Mouse (Mus musculus) lung, postnatal 0 days (tissue): Measurements from ENCODE around the gene Fbxw4. TPM values are rescaled to one million over a fixed set of nuclear protein-coding genes. Genes with fewer than 3 reads are reported as not detected.
A peak's percentile ranks its signal among the peaks of the same experiment; 100 is the strongest.

Source experiments
- ATAC-seq: fragments of 200-750 bp; cut with Nextera tagmentation; 2 replicates; pipeline ENCODE4 v1.8.0; 2017; ENCODE audit warnings: moderate library complexity
- DNase-seq: peaks from one replicate; pipeline ENCODE4 v3.0.0-alpha.2; 2016; ENCODE audit warnings: low spot score
- H3K27ac ChIP-seq: fragments of 300-500 bp; sonication (generic); 2 replicates; pipeline ENCODE4 v1.5.1; 2014; ENCODE audit warnings: antibody characterized with exemption, mild to moderate bottlenecking, low read length, mixed read lengths
- H3K27me3 ChIP-seq: fragments of 300-500 bp; sonication (generic); replicated peaks from 2 replicates; pipeline ENCODE4 v1.6.1; 2014; ENCODE audit warnings: low read length, mixed read lengths; ENCODE audit not compliant: insufficient read depth
- H3K36me3 ChIP-seq: fragments of 300-500 bp; sonication (generic); 2 replicates; pipeline ENCODE4 v1.6.1; 2014; ENCODE audit warnings: low read length, mixed read lengths; ENCODE audit not compliant: insufficient read depth
- H3K4me1 ChIP-seq: fragments of 300-500 bp; sonication (generic); 2 replicates; pipeline ENCODE4 v1.6.1; 2014; ENCODE audit warnings: antibody characterized with exemption, low read depth, low read length, mixed read lengths; ENCODE audit not compliant: insufficient read depth
- H3K4me2 ChIP-seq: fragments of 300-500 bp; sonication (generic); replicated peaks from 2 replicates; pipeline ENCODE4 v1.6.1; 2014; ENCODE audit warnings: low read depth, mild to moderate bottlenecking, low read length, moderate library complexity, mixed read lengths
- H3K4me3 ChIP-seq: fragments of 300-500 bp; sonication (generic); 2 replicates; pipeline ENCODE4 v1.5.1; 2014; ENCODE audit warnings: low read depth, low read length
- H3K9ac ChIP-seq: fragments of 300-500 bp; sonication (generic); replicated peaks from 2 replicates; pipeline ENCODE4 v1.6.1; 2014; ENCODE audit warnings: low read depth, mild to moderate bottlenecking
- H3K9me3 ChIP-seq: fragments of 300-500 bp; sonication (generic); 2 replicates; pipeline ENCODE4 v1.6.1; 2016; ENCODE audit warnings: low read length, mixed read lengths
- CTCF ChIP-seq: IDR thresholded peaks from 2 replicates; pipeline ENCODE4 v1.5.1; 2016; ENCODE audit warnings: antibody characterized with exemption, mild to moderate bottlenecking
- EP300 ChIP-seq: IDR thresholded peaks from 2 replicates; pipeline ENCODE4 v1.6.1; 2016; ENCODE audit warnings: antibody characterized with exemption, mild to moderate bottlenecking, control low read depth
- WGBS: fragments of 180-500 bp; shearing (Covaris S2); extraction: QIAGEN DNeasy Blood & Tissue Kit; methylation state at CpG from one replicate; pipeline ENCODE4 v1.1.7; 2014; 5-methylcytosine and 5-hydroxymethylcytosine counted together
- polyA plus RNA-seq: library from polyadenylated mRNA; unstranded; fragments of >200 nt; fragmentation: Nextera tagmentation; extraction: Ambion mirVana; gene quantifications from 2 replicates; pipeline ENCODE4 v1.2.1, GENCODE M21; 2015

Gene Fbxw4
- polyA plus RNA-seq, 1 experiment from 2014 or later: 2.9 TPM

DNA sequence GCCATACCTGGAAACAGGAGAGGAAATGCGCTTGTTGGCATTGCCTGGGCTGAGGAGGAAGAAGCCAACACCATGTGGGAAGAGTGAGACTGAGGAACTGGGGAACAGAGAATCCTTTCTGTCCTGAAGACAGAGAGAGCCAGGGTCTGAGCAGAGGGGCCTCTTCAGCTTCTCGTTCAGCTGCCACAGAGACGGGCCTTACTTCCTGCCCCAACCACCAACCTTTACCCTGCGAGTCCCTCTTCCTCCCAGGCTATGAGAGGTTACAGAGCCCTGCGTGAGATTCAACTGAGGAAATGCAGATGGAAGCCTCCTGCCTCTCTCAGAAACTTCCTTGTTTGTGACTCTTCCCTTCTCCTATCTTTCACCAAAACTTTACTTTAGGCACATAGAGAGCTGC, 29.2 kb downstream of the Fbxw4 start:
- Histone ChIP-seq H3K4me3 (no peak overlapping the region), H3K4me2 (no peak overlapping the region), H3K27me3 (no peaks in the 10 kb centered on the region), H3K36me3 (no peaks in the 10 kb centered on the region), H3K9me3 (no peaks in the 10 kb centered on the region), H3K27ac (no peak overlapping the region), H3K9ac (no peak overlapping the region), H3K4me1 (no peaks in the 10 kb centered on the region)
- DNase-seq (no peak), ATAC-seq (no peak)
- TF ChIP-seq CTCF (no peak), EP300 (no peak)
- 37% methylated on average over 5 of the region's 5 CpGs for WGBS

DNA sequence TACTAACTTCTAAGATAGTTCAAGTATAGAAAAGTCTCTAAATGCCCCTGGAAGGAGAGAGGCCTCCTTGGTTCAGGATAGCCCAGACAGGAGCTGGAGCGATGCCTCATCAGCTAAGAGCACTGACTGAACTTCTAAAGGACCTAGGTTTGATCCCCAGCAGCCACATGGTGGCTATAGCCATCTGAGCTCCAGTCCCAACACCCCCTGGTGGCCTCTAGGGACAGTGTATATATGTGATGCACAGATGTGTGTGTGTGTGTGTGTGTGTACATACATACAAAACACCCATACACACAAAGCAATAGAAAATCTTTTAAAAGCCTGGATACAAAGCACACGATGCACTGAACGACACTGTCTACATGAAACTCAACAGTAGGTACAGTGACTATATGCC, 30.9 kb downstream of the Fbxw4 start:
- DNase-seq (no peak), ATAC-seq (no peak)
- Histone ChIP-seq H3K27me3 (no peaks in the 10 kb centered on the region), H3K27ac (no peak overlapping the region), H3K4me3 (no peak overlapping the region), H3K9ac (no peak overlapping the region), H3K9me3 (no peaks in the 10 kb centered on the region), H3K4me2 (no peak overlapping the region), H3K36me3 (no peaks in the 10 kb centered on the region), H3K4me1 (no peaks in the 10 kb centered on the region)
- WGBS: 97% methylated on average over 3 of the region's 3 CpGs
- TF ChIP-seq EP300: no peak
- peak; percentile 57 for TF ChIP-seq CTCF

DNA sequence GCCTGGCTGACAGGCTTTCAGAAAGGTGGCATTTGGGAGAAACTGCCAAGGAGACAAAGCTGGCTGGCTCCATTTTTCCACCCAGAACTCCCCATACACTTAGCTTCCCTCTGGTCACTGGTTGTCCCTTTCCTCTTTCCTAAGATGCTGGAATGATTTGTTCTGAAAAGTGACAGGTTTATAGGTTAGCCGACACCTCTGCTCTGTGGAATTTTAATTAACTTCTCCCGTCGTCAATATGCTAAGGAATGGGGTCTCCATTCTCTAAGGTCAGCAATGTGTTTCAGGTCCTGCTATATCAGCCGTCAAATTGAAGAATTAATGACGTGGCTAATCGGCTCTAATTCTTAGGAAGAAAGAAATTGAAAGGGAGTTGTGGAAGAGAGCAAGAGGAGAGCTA, 31.5 kb downstream of the Fbxw4 start:
- H3K27ac ChIP-seq: no peak overlapping the region
- H3K4me3 ChIP-seq: no peak overlapping the region
- H3K36me3 ChIP-seq: no peaks in the 10 kb centered on the region
- no peak overlapping the region for H3K9ac ChIP-seq
- DNase-seq (no peak), ATAC-seq (no peak)
- H3K4me2 ChIP-seq: no peak overlapping the region
- no peaks in the 10 kb centered on the region for H3K9me3 ChIP-seq
- no peaks in the 10 kb centered on the region for H3K27me3 ChIP-seq
- TF ChIP-seq CTCF (no peak), EP300 (no peak)
- no peaks in the 10 kb centered on the region for H3K4me1 ChIP-seq
- WGBS: 62% methylated on average over 6 of the region's 6 CpGs

DNA sequence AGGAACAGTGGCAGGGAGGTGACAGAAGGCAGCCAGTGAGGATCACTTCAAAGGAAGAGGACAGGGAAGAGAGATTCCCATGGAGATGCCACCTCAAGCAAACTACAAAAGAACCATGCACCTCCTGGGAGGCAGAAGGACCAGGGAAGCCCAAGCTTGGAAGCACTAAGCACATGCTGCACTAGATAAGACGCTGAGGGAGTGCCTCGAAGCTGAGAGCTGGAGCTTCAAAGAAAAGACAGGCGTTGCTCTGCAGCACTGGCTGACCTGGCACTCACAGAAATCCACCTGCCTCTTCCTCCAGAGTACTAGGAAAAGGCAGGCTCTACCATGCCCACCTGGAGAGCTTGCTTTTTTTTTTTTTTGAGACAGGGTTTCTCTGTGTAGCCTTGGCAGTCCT, 33.1 kb downstream of the Fbxw4 start:
- Histone ChIP-seq H3K4me2 (no peak overlapping the region), H3K27me3 (no peaks in the 10 kb centered on the region), H3K36me3 (no peaks in the 10 kb centered on the region), H3K9me3 (no peaks in the 10 kb centered on the region), H3K4me3 (no peak overlapping the region), H3K4me1 (no peaks in the 10 kb centered on the region), H3K9ac (no peak overlapping the region), H3K27ac (no peak overlapping the region)
- TF ChIP-seq EP300: no peak
- no peak for TF ChIP-seq CTCF
- ATAC-seq: no peak
- 27% methylated on average over 3 of the region's 3 CpGs for WGBS
- no peak for DNase-seq

- Histone ChIP-seq H3K4me1 (no peaks in the 10 kb centered on the region), H3K36me3 (no peaks in the 10 kb centered on the region), H3K27me3 (no peaks in the 10 kb centered on the region), H3K4me3 (no peak overlapping the region), H3K9me3 (no peaks in the 10 kb centered on the region), H3K27ac (no peak overlapping the region), H3K4me2 (no peak overlapping the region), H3K9ac (no peak overlapping the region)
- ATAC-seq: no peak
- no peak for TF ChIP-seq CTCF
- TF ChIP-seq EP300: no peak
- WGBS: 74% methylated on average over 4 of the region's 4 CpGs
- no peak for DNase-seq
Observed at GRCm38 (mm10) chr19:45623710-45624109, 36.4 kb downstream of the Fbxw4 start.

DNA sequence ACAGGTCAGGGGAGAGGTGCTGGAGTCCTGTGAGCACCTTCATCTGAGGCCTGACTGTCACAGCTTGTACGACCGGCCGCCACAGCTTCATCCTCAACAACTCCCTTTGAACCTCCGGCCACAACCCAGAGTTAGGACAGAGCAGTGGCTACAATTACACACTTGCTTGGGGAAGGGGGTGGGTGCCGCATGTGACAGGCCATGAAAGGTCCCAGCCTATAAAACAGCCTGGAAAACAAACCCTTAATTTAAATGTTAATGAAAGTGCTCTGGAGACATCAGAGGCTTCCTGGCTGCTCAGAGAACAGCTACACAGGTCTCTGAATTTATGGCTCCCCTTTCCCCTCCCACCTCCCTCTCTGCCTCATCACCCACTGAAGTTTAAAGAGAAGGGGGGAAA, 38.0 kb downstream of the Fbxw4 start:
- H3K27me3 ChIP-seq: no peaks in the 10 kb centered on the region
- H3K4me1 ChIP-seq: no peaks in the 10 kb centered on the region; the same call in 1 of the 2 replicates
- H3K4me3 ChIP-seq: no peak overlapping the region
- H3K27ac ChIP-seq: no peak overlapping the region
- no peaks in the 10 kb centered on the region for H3K9me3 ChIP-seq
- WGBS: 77% methylated on average over 5 of the region's 5 CpGs
- TF ChIP-seq EP300: no peak
- TF ChIP-seq CTCF: no peak
- no peak overlapping the region for H3K9ac ChIP-seq
- no peak overlapping the region for H3K4me2 ChIP-seq
- ATAC-seq (no peak), DNase-seq (no peak)
- no peaks in the 10 kb centered on the region for H3K36me3 ChIP-seq

- 67% methylated on average over 7 of the region's 7 CpGs for WGBS
- no peak overlapping the region for H3K9ac ChIP-seq
- no peak for ATAC-seq
- H3K27ac ChIP-seq: no peak overlapping the region
- DNase-seq: no peak
- H3K36me3 ChIP-seq: no peaks in the 10 kb centered on the region
- TF ChIP-seq CTCF: no peak
- TF ChIP-seq EP300: no peak
- no peaks in the 10 kb centered on the region for H3K27me3 ChIP-seq
- H3K4me3 ChIP-seq: no peak overlapping the region
- no peaks in the 10 kb centered on the region for H3K9me3 ChIP-seq
- H3K4me2 ChIP-seq: no peak overlapping the region
- H3K4me1 ChIP-seq: no peaks in the 10 kb centered on the region; the same call in 1 of the 2 replicates
Observed at GRCm38 (mm10) chr19:45621061-45621460, 39.1 kb downstream of the Fbxw4 start.
